Mouse (Mus musculus) brain, embryonic 14.5 days (tissue): ENCODE data around the gene Mapk3. TPM values are rescaled to one million over a fixed set of nuclear protein-coding genes. Genes with fewer than 3 reads are reported as not detected.

Source experiments
- DNase-seq: peaks from one replicate; pipeline ENCODE4 v3.0.0-alpha.2; 2011; ENCODE audit warnings: low read depth
- CTCF ChIP-seq: fragments of 200-500 bp; IDR thresholded peaks from 2 replicates; pipeline ENCODE4 v1.5.1; 2012; ENCODE audit warnings: inconsistent platforms, mild to moderate bottlenecking, moderate library complexity, borderline replicate concordance; ENCODE audit not compliant: insufficient read depth, insufficient read length; ENCODE audit errors: extremely low read depth
- POLR2A ChIP-seq: fragments of 200-500 bp; IDR thresholded peaks from 2 replicates; pipeline ENCODE4 v1.6.1; 2012; ENCODE audit warnings: mild to moderate bottlenecking, inconsistent platforms, borderline replicate concordance; ENCODE audit not compliant: poor library complexity, insufficient read depth, insufficient read length, severe bottlenecking; ENCODE audit errors: extremely low read depth
- polyA plus RNA-seq: library from polyadenylated mRNA; depleted of rRNA; stranded (reverse); fragments of >200 nt; gene quantifications from 2 replicates; pipeline ENCODE4 v1.2.3, GENCODE M21; 2012

The Mapk3 gene
- polyA plus RNA-seq, 1 experiment = 224 TPM

GRCm38 (mm10) chr7:126741964-126742482 lies 17.4 kb upstream of the Mapk3 start:
- DNase-seq = no peak
- TF ChIP-seq CTCF (no peak), POLR2A (no peak)

DNA sequence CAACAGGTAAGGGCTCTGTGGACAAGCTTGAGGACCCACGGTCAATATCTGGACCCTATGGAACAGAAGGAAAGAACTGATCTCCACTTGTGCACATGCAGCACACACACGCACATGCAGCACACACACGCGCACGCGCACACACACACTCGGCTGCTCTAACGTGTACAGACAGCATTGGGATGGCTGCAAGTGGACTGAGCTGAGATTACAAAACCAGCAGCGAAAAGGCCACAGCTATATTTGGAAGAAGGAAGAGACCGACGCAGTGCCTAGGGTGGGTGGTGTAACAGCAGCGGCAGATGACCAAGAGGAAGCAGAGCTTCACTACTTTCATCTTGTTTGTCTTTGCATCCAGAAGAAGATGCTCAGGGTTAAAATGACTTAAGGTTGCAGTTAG lies 13.3 kb upstream of the Mapk3 start:
- DNase-seq = no peak
- TF ChIP-seq POLR2A (no peak), CTCF (no peak)

DNA sequence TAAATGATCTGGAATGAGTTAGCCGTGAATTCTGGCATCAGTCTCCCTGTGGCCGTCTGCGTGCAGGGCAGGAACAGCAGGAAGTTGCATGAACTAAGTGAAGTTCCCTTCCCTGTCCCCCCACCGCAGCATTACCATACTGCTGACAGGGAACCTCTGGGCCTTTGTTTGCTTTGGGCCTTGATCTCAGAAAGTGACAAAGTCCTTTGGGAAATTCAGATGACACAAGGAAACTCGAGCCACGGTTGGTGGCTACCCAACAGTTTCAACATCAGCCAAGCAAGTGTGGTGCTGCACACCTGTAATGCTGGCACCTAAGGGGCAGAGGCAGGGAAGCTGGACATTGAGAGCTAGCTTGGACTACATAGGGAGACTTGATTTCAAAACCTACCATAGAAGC lies 12.6 kb upstream of the Mapk3 start:
- TF ChIP-seq CTCF (no peak), POLR2A (no peak)
- DNase-seq = no peak

DNA sequence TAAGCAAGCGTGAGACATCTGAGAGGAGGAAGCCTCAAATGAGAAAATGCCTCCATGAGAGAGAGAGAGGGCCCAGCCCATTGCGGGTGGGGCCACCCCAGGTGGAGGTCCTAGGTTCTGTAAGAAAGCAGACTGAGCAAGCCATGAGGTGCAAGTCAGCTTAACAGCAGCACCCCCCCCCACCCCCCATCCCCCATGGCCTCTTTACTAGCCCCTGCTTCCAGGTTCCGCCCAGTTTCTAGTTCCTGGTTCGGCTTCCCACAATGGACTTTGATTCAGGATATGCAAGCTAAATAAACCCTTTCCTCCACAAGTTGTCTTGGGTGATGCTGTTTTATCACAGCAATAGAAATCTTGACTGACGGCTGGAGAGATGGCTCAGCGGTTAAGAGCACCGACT lies 10.6 kb upstream of the Mapk3 start:
- TF ChIP-seq POLR2A = no peak
- no peak for TF ChIP-seq CTCF
- DNase-seq = no peak

GRCm38 (mm10) chr7:126749582-126750343 lies 9.6 kb upstream of the Mapk3 start:
- TF ChIP-seq CTCF = no peak
- DNase-seq = no peak

GRCm38 (mm10) chr7:126754866-126755265 lies 4.5 kb upstream of the Mapk3 start:
- TF ChIP-seq CTCF (peak; percentile 93), POLR2A (no peak)
- DNase-seq = peak; percentile 81

- TF ChIP-seq POLR2A (no peak), CTCF (no peak)
- no peak for DNase-seq
These were observed 862 bp upstream of the Mapk3 start for GRCm38 (mm10) chr7:126758539-126758938.

- TF ChIP-seq POLR2A (peak; percentile 39; the same call in 1 of the 2 replicates), CTCF (no peak)
- DNase-seq = no peak
These were observed 430 bp downstream of the Mapk3 start for GRCm38 (mm10) chr7:126759672-126760390.

DNA sequence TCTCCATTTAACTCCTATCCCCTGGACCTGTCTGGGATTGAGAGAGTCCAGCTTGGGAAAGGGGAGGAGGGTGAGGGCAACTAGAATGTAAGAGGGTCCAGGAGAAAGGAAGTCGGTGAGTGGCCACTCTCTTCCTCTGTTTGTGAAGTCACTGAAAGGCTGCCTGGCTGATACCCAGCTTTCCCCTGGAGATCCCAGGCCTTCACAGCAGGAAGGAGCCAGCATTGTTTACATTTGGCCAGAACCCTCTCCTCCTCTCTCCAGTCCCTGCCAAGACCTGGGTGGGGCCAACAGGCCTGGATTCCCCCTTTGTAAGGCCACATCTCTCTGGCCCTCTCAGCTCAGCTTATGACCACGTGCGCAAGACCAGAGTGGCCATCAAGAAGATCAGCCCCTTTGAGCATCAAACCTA lies 996 bp downstream of the Mapk3 start:
- peak; percentile 78 for DNase-seq
- TF ChIP-seq CTCF = no peak
- TF ChIP-seq POLR2A = no peak

DNA sequence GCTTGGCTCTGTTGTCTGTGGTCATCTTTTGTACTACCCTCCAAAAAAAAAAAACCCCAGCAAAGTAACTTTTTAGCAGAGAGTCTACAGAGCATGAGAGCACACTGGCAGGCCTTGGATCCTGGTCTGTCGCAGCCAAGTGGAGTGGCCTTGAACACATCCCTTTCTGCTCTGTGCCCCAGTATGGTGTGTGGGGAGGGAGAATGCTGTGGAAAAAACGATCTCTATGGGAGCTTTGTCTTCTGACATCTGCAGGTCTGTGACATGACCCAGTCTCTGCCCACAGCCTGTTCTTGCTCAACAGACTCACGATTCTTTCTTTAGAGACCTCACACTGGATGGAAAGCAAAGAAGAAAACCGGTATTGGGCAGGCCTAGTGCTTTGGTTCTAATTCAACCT lies 1.6 kb downstream of the Mapk3 start:
- TF ChIP-seq POLR2A = no peak
- TF ChIP-seq CTCF = no peak
- no peak for DNase-seq

DNA sequence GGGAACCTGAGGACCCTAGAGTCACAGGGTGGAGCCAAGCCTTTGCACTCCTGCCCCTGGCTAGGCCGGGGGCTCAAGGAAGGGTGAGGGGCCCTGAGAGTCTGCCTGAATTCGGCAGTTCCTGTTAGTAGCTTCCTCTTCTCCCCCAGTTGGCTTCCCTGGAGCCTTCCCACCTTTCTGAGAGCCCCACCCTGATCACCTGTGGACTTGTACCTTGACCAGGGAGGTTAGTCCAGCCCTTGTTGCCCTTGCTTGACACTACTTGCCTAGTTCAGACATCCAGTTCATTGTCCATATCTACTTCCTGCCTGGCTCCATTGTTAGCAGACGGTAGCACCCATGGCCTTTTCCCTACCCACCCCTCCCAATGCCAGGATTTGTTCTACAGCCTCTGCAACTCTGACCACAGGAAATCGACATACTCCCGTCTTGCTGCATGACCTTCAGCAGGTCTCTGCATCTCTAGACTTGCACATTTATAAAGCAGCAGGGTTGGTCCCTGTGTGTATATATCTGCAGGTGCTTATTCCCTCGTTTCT lies 2.2 kb downstream of the Mapk3 start:
- TF ChIP-seq CTCF (no peak), POLR2A (no peak)
- no peak for DNase-seq

- peak; percentile 53 for DNase-seq
- TF ChIP-seq POLR2A (no peak), CTCF (no peak)
These were observed 3.1 kb downstream of the Mapk3 start for GRCm38 (mm10) chr7:126762471-126763008.

- TF ChIP-seq CTCF (no peak), POLR2A (no peak)
- DNase-seq = no peak
These were observed 6.1 kb downstream of the Mapk3 start for GRCm38 (mm10) chr7:126765540-126765939.
